ENCODE assay signal across 8 mouse cellular contexts in the genomic region with DNA sequence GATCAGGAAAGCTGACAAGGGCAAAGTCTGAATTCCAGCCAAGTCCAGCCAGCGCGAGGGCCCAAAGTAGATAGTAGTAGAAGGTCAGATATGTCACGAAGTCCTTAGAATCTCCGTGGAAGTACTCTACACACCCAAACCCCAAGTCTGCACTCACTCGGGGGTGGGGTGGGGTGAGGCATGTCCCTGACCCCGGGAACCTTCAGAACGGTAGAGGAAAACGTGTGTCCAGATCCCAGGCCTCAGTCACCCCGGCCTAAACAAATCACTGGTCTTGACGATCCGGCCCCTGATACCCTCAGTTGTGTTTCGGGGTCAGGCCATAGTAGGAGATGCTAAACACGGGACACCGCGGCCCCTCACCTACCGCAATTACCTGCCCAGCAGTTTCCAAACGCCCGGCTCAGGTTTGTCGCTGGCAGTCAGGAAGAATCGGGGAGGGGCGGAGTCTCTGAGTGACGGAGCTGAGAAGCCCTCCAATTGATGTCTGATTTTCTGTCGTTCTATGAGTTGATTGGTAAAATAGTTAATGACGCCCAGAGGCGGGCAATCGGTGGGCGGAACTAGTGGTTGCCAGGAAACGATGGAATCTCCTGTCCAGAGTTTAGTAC. TPM values are rescaled to one million over a fixed set of nuclear protein-coding genes. Genes with fewer than 3 reads are reported as not detected.
DNase-seq lines count a peak whose midpoint lies in the region; ATAC-seq and TF ChIP-seq lines count a peak whose summit lies in the region.

Gene Ccdc32 (minus strand): TSS at position 453 of the 611 bp plus-strand sequence.

- peaks cover 4% of the 10 kb centered on the region; the same call in 1 of the 2 replicates for H3K79me2 ChIP-seq in CH12.LX (replicated peaks; ENCODE audit: control insufficient read depth, extremely low read depth, insufficient read depth, poor library complexity, severe bottlenecking)

- peaks cover 11 to 33% of the 10 kb centered on the region in 2 experiments for H3K36me3 ChIP-seq in CH12.LX (replicated peaks in 1 of 2; ENCODE audit: control insufficient read depth in 1 of 2, insufficient read depth in 1 of 2, low read length in 1 of 2)
- no peaks in the 10 kb centered on the region for H3K36me3 ChIP-seq in forebrain, embryonic 11.5 days (ENCODE audit: control insufficient read depth, insufficient read depth, low read length)
- peaks cover 6% of the 10 kb centered on the region; the same call in 1 of the 2 replicates for H3K36me3 ChIP-seq in heart, embryonic 16.5 days (ENCODE audit: control insufficient read depth, insufficient read depth)
- H3K36me3 ChIP-seq in liver, embryonic 15.5 days (replicated peaks) = peaks cover 12% of the 10 kb centered on the region
- H3K36me3 ChIP-seq in neural tube, embryonic 12.5 days = peaks cover 3% of the 10 kb centered on the region; the same call in 1 of the 2 replicates

- TF ChIP-seq EP300 in CH12.LX (IDR thresholded peaks at IDR 0.05; ENCODE audit: low read length) = no peak

- TF ChIP-seq POLR2A in CH12.LX (IDR thresholded peaks at IDR 0.05; ENCODE audit: low read depth, low read length) = peak; percentile 73

- peaks cover 8 to 34% of the 10 kb centered on the region in 2 experiments for H3K4me1 ChIP-seq in CH12.LX (ENCODE audit: control insufficient read depth in 1 of 2, insufficient read depth in 2 of 2)
- H3K4me1 ChIP-seq in forebrain, embryonic 11.5 days (replicated peaks; ENCODE audit: control insufficient read depth, insufficient read depth, low read length) = peaks cover 2% of the 10 kb centered on the region; the same call in 1 of the 2 replicates
- peaks cover 11% of the 10 kb centered on the region for H3K4me1 ChIP-seq in heart, embryonic 16.5 days (ENCODE audit: control insufficient read depth, insufficient read depth, low read length)
- H3K4me1 ChIP-seq in liver, embryonic 15.5 days (replicated peaks) = peaks cover 53% of the 10 kb centered on the region
- peaks cover 5% of the 10 kb centered on the region for H3K4me1 ChIP-seq in neural tube, embryonic 12.5 days

- H3K4me2 ChIP-seq in CH12.LX (ENCODE audit: insufficient read depth, low read depth, poor library complexity, severe bottlenecking) = peak within 1 kb of the TSS; percentile 95
- peak within 1 kb of the TSS; percentile 92 for H3K4me2 ChIP-seq in forebrain, embryonic 11.5 days (ENCODE audit: low read depth, low read length, severe bottlenecking)
- peak within 1 kb of the TSS; percentile 88 for H3K4me2 ChIP-seq in heart, embryonic 16.5 days (ENCODE audit: low read depth, low read length)
- peak within 1 kb of the TSS; percentile 84 for H3K4me2 ChIP-seq in liver, embryonic 15.5 days
- H3K4me2 ChIP-seq in neural tube, embryonic 12.5 days (replicated peaks) = peak within 1 kb of the TSS; percentile 81

- DNase-seq in CH12.LX (ENCODE audit: extremely low read depth) = peak; percentile 95
- peak; percentile 94 for DNase-seq in c-Kit-positive CD71-positive TER-119-negative erythroid progenitor cells, embryonic 14.5 days (ENCODE audit: low read depth)
- DNase-seq in forebrain, embryonic 11.5 days (ENCODE audit: low spot score) = peak; percentile 93
- DNase-seq in kidney, postnatal 36 days = peak; percentile 99
- peak; percentile 90 for DNase-seq in telencephalon, adult 2 months (ENCODE audit: low read depth, low spot score)

- in situ Hi-C loops in CH12.LX (cut with MboI; ENCODE audit: low pct_ligation_motif_present, low pct_unique_long_range_greater_than_20kb, low sequenced_read_pairs) = no loop called here

- H3K4me3 ChIP-seq in CH12.LX (replicated peaks in 1 of 3; ENCODE audit: low read depth in 2 of 3, low read length in 2 of 3, poor library complexity in 1 of 3) = peak within 1 kb of the TSS; percentile 75 to 81 (median 80)
- peak within 1 kb of the TSS; percentile 57 for H3K4me3 ChIP-seq in forebrain, embryonic 11.5 days (ENCODE audit: low read depth, low read length)
- peak within 1 kb of the TSS; percentile 87 for H3K4me3 ChIP-seq in heart, embryonic 16.5 days (ENCODE audit: low read length)
- peak within 1 kb of the TSS; percentile 73 for H3K4me3 ChIP-seq in liver, embryonic 15.5 days (replicated peaks)
- peak within 1 kb of the TSS; percentile 63 for H3K4me3 ChIP-seq in neural tube, embryonic 12.5 days

- dilution Hi-C loops in CH12.LX (cut with MboI; ENCODE audit: extremely low pct_ligation_motif_present, extremely low pct_unique_long_range_greater_than_20kb, low sequenced_read_pairs) = no loop called here

- no peaks in the 10 kb centered on the region for H3K9me3 ChIP-seq in CH12.LX (replicated peaks; ENCODE audit: low read length)
- no peaks in the 10 kb centered on the region for H3K9me3 ChIP-seq in forebrain, embryonic 11.5 days (ENCODE audit: control insufficient read depth, low read length)
- H3K9me3 ChIP-seq in heart, embryonic 16.5 days (replicated peaks; ENCODE audit: control insufficient read depth, low read length) = no peaks in the 10 kb centered on the region
- no peaks in the 10 kb centered on the region for H3K9me3 ChIP-seq in liver, embryonic 15.5 days (replicated peaks)
- H3K9me3 ChIP-seq in neural tube, embryonic 12.5 days = no peaks in the 10 kb centered on the region

- H3K27ac ChIP-seq in CH12.LX (ENCODE audit: insufficient read depth, low read depth) = no peak within 1 kb of the TSS
- H3K27ac ChIP-seq in forebrain, embryonic 11.5 days (ENCODE audit: low read depth, low read length) = no peak within 1 kb of the TSS
- 0 out of 2 replicates have a peak within 1 kb of the TSS, but pooled peaks have one; percentile 9 for H3K27ac ChIP-seq in heart, embryonic 16.5 days (ENCODE audit: low read length)
- H3K27ac ChIP-seq in liver, embryonic 15.5 days (replicated peaks) = peak within 1 kb of the TSS; percentile 80
- no peak within 1 kb of the TSS for H3K27ac ChIP-seq in neural tube, embryonic 12.5 days

- H3K27me3 ChIP-seq in CH12.LX (replicated peaks) = peaks cover 13% of the 10 kb centered on the region
- no peaks in the 10 kb centered on the region for H3K27me3 ChIP-seq in forebrain, embryonic 11.5 days (ENCODE audit: control insufficient read depth, insufficient read depth, low read length)
- H3K27me3 ChIP-seq in heart, embryonic 16.5 days (ENCODE audit: control insufficient read depth, insufficient read depth, low read length) = no peaks in the 10 kb centered on the region
- H3K27me3 ChIP-seq in liver, embryonic 15.5 days = peaks cover 4% of the 10 kb centered on the region; the same call in 1 of the 2 replicates
- H3K27me3 ChIP-seq in neural tube, embryonic 12.5 days (replicated peaks) = no peaks in the 10 kb centered on the region

- peak; percentile 93 for ATAC-seq in forebrain, embryonic 11.5 days (replicated peaks; ENCODE audit: low FRiP score)
- ATAC-seq in heart, embryonic 16.5 days (replicated peaks; ENCODE audit: extremely low read depth, insufficient read depth, low FRiP score) = peak; percentile 96
- peak; percentile 83 for ATAC-seq in liver, embryonic 15.5 days (ENCODE audit: insufficient read depth)
- ATAC-seq in neural tube, embryonic 12.5 days (ENCODE audit: low FRiP score, low read depth) = peak; percentile 96

- no peak for TF ChIP-seq CTCF in CH12.LX (conservative IDR thresholded peaks at IDR 0.05 in 1 of 2, IDR thresholded peaks at IDR 0.05 in 1 of 2; ENCODE audit: low read depth in 2 of 2, low read length in 2 of 2)

- TF ChIP-seq RAD21 in CH12.LX (IDR thresholded peaks at IDR 0.05; ENCODE audit: low read depth, low read length) = no peak

- under 1% methylated on average over 28 of the region's 28 CpGs for WGBS in forebrain, embryonic 11.5 days
- WGBS in heart, embryonic 16.5 days = under 1% methylated on average over 28 of the region's 28 CpGs
- WGBS in liver, embryonic 15.5 days (ENCODE audit: insufficient replicate concordance) = under 1% methylated on average over 28 of the region's 28 CpGs
- WGBS in neural tube, embryonic 12.5 days = 1% methylated on average over 28 of the region's 28 CpGs

- H3K9ac ChIP-seq in CH12.LX (ENCODE audit: insufficient read depth, low read depth) = peak within 1 kb of the TSS; percentile 86
- peak within 1 kb of the TSS; percentile 65 for H3K9ac ChIP-seq in forebrain, embryonic 11.5 days (ENCODE audit: low read length)
- H3K9ac ChIP-seq in heart, embryonic 16.5 days (ENCODE audit: low read length) = peak within 1 kb of the TSS; percentile 84
- peak within 1 kb of the TSS; percentile 79 for H3K9ac ChIP-seq in liver, embryonic 15.5 days
- peak within 1 kb of the TSS; percentile 75 for H3K9ac ChIP-seq in neural tube, embryonic 12.5 days

TF ChIP-seq in CH12.LX, 34 proteins besides CTCF, POLR2A, EP300 and RAD21:
- no peak for TF ChIP-seq ZKSCAN1 (IDR thresholded peaks at IDR 0.05; ENCODE audit: borderline replicate concordance, low read depth, low read length)
- peak; percentile 69; the same call in 1 of the 2 replicates for TF ChIP-seq E2F4 (IDR thresholded peaks at IDR 0.05; ENCODE audit: insufficient replicate concordance, low read depth, low read length)
- no peak for TF ChIP-seq CHD1 (IDR thresholded peaks at IDR 0.05; ENCODE audit: low read depth, low read length)
- peak; percentile 59; the same call in 1 of the 2 replicates for TF ChIP-seq NELFE (IDR thresholded peaks at IDR 0.05; ENCODE audit: low read depth, low read length)
- peak; percentile 54 for TF ChIP-seq SIN3A (IDR thresholded peaks at IDR 0.05; ENCODE audit: low read length)
- TF ChIP-seq TCF12 (IDR thresholded peaks at IDR 0.05; ENCODE audit: low read depth, low read length) = peak; percentile 26; the same call in 1 of the 2 replicates
- peak; percentile 41; the same call in 1 of the 2 replicates for TF ChIP-seq CHD2 (IDR thresholded peaks at IDR 0.05; ENCODE audit: low read length)
- TF ChIP-seq UBTF (IDR thresholded peaks at IDR 0.05; ENCODE audit: low read depth, low read length) = no peak
- peak; percentile 78 for TF ChIP-seq ELF1 (IDR thresholded peaks at IDR 0.05; ENCODE audit: low read depth, low read length)
- TF ChIP-seq KAT2A (IDR thresholded peaks at IDR 0.05; ENCODE audit: insufficient replicate concordance, low read length) = no peak
- TF ChIP-seq SMC3 (IDR thresholded peaks at IDR 0.05; ENCODE audit: low read depth, low read length) = no peak

RNA-seq across cellular contexts. Expression of gene Ccdc32, which starts in this region (rescaled TPM):
- 11.7 and 13.9 TPM in 2 replicates for total RNA-seq in CH12.LX (2012; rRNA removed)
- total RNA-seq in CH12.LX (2014; rRNA removed) = 17.6 and 18.3 TPM in 2 replicates
- 11.5 and 11.8 TPM in 2 replicates for polyA plus RNA-seq in CH12.LX (2012; ENCODE audit: insufficient read length, low read depth)
- polyA plus RNA-seq in forebrain, embryonic 11.5 days (2014; fragmentation: Nextera tagmentation; extraction: Ambion mirVana) = 22.1 and 24.0 TPM in 2 replicates
- 18.6 and 19.6 TPM in 2 replicates for polyA plus RNA-seq in heart, embryonic 16.5 days (2015; fragmentation: Nextera tagmentation; extraction: Ambion mirVana)
- 12.3 and 12.4 TPM in 2 replicates for polyA plus RNA-seq in liver, embryonic 15.5 days (2015; fragmentation: Nextera tagmentation; extraction: Ambion mirVana)
- 28.0 and 28.8 TPM in 2 replicates for polyA plus RNA-seq in neural tube, embryonic 12.5 days (2016; fragmentation: Nextera tagmentation; extraction: Ambion mirVana)

Comparison
In these comparisons a context has a peak if more than half of its experiments do, and no peak if none do; other contexts are left out.
1. H3K27ac ChIP-seq: peak in heart, embryonic 16.5 days (single experiment) and liver, embryonic 15.5 days (single experiment); none in CH12.LX (single experiment), forebrain, embryonic 11.5 days (single experiment) and neural tube, embryonic 12.5 days (single experiment).
2. Peak in every context shown above with its lines, with median percentiles within 50 percentile points of each other: DNase-seq, H3K4me2 ChIP-seq, H3K4me3 ChIP-seq, H3K9ac ChIP-seq and ATAC-seq.